Mouse (Mus musculus): ENCODE results near the gene Capzb.

- no peak for TF ChIP-seq GATA1 (IDR thresholded peaks at IDR 0.05; ENCODE audit: borderline replicate concordance, low read length)
- no peak for TF ChIP-seq FLI1 (IDR thresholded peaks at IDR 0.05; ENCODE audit: low read length)
Observed at GRCm38 (mm10) chr4:139199703-139200340, 7.1 kb downstream of the Capzb start.
